Mouse (Mus musculus): ENCODE results near the gene Tm4sf20. TPM values are rescaled to one million over a fixed set of nuclear protein-coding genes. Genes with fewer than 3 reads are reported as not detected.

The Tm4sf20 gene
- polyA plus RNA-seq, 1 experiment from 2014 or later = not detected

DNA sequence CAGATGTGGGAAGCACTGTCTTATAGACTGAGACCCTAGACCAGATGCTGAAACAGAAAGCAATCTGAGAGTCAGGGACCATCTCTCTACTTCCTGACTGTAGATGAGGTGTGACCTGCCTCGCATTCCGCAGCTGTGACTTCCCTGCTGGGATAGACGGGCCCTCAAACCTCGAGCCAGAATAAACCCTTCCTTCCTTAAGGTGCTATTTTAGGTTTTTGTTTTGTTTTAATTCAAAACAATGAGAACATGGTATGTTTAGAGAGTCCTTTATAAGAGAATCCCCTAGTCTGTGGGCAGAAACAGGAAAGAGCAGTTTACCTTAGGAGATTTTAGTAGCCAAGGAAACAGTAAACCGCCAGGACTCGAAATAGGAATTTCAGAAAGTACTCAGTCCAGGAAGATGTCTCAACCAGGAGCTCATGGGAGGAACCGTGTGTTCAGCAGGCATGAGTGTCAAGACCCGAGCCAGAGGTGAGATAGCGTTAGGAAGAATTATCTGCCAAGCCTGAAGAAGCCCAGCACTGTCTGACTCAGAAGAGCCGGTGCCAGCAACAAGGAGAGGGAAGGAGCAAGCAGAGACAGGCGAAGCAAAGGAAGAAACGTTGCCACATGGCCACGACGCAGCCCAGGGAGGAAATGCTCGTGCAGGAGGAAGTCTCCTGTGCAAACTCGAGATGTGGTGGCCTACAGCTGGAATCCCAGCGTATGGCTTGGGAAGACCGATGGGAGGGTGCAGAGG is 27.6 kb upstream of the Tm4sf20 start:
- no peak overlapping the region for H3K9ac ChIP-seq
- H3K27ac ChIP-seq (replicated peaks) = 0 out of 2 replicates have a peak overlapping the region, but pooled peaks have one; percentile 30
- no peak overlapping the region for H3K4me2 ChIP-seq
- no peak for ATAC-seq (ENCODE audit: low FRiP score, low read depth)
- H3K9me3 ChIP-seq = no peaks in the 10 kb centered on the region
- H3K27me3 ChIP-seq = no peaks in the 10 kb centered on the region
- no peaks in the 10 kb centered on the region for H3K36me3 ChIP-seq
- WGBS = 84% methylated on average over 18 of the region's 18 CpGs
- no peaks in the 10 kb centered on the region for H3K4me1 ChIP-seq (replicated peaks)
- H3K4me3 ChIP-seq = no peak overlapping the region

DNA sequence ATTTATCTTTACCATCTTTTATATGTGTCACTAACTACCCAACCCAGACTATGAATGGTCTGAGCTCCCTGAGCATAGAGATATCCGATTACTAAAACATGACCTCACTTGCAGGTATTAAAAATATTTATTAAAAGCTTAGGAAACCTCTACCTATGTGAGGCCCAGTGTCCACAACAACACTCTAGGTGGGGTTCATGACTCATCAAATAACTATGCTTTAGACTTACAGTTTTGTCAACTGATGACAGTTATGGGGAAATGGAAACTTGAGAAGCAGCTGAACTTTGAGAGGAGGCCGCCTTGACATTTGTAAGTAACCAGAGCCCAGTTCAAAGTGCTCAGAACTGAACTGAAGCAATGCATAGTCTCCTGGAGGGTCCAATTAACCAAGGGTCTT is 26.9 kb upstream of the Tm4sf20 start:
- Histone ChIP-seq H3K4me1 (replicated peaks) (no peaks in the 10 kb centered on the region), H3K9ac (no peak overlapping the region), H3K36me3 (no peaks in the 10 kb centered on the region), H3K9me3 (no peaks in the 10 kb centered on the region), H3K27ac (replicated peaks) (0 out of 2 replicates have a peak overlapping the region, but pooled peaks have one; percentile 30), H3K27me3 (no peaks in the 10 kb centered on the region), H3K4me2 (no peak overlapping the region), H3K4me3 (no peak overlapping the region)
- 88% methylated on average over 2 of the region's 2 CpGs for WGBS
- no peak for ATAC-seq (ENCODE audit: low FRiP score, low read depth)

DNA sequence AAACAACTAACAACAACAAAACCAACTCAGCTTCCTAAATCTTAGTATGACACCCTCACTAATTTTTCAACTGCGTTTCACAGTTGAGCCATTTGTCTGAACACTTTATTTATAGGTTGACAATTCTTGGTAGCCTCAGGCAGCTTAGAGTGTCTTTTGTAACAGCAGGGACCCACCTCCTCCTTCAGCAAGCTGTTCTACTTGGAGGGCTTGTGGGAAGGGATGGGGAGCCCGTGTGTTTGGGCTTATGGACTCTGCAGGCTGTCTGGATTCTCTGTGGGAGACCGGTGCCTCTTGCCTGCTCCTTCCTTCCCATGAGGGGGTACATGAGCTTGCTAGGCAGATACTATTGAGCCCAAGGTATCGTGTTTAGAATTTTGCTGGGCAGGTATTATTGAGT is 25.7 kb upstream of the Tm4sf20 start:
- H3K27me3 ChIP-seq = no peaks in the 10 kb centered on the region
- no peak for ATAC-seq (ENCODE audit: low FRiP score, low read depth)
- H3K36me3 ChIP-seq = no peaks in the 10 kb centered on the region
- no peaks in the 10 kb centered on the region for H3K9me3 ChIP-seq
- no peak overlapping the region for H3K4me2 ChIP-seq
- no peak overlapping the region for H3K9ac ChIP-seq
- WGBS = 44% methylated on average over 4 of the region's 4 CpGs
- H3K4me3 ChIP-seq = no peak overlapping the region
- no peak overlapping the region for H3K27ac ChIP-seq (replicated peaks)
- no peaks in the 10 kb centered on the region for H3K4me1 ChIP-seq (replicated peaks)

DNA sequence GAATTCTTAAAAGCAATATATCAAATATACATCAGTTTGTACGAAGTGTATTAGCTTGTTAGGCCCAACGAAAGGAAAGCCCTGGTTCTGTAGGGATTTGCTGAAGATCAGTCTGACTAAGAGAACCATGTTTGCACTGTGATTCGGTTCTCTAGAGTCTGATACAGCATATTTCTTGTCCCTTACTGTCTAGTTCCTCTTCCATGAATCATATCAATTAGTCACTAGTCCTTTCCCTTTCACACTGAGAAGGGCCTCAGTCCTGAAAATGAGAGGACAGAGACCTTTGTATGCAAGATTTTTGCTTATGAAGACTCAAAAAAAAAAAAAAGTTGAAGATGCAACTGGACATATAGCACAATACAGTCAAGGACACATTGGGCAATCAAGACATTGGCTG is 24.8 kb upstream of the Tm4sf20 start:
- H3K9me3 ChIP-seq = no peaks in the 10 kb centered on the region
- 92% methylated on average over 3 of the region's 3 CpGs for WGBS
- no peak for ATAC-seq (ENCODE audit: low FRiP score, low read depth)
- no peak overlapping the region for H3K4me2 ChIP-seq
- H3K36me3 ChIP-seq = no peaks in the 10 kb centered on the region
- no peaks in the 10 kb centered on the region for H3K4me1 ChIP-seq (replicated peaks)
- H3K27me3 ChIP-seq = no peaks in the 10 kb centered on the region
- no peak overlapping the region for H3K9ac ChIP-seq
- H3K27ac ChIP-seq (replicated peaks) = no peak overlapping the region
- H3K4me3 ChIP-seq = no peak overlapping the region

DNA sequence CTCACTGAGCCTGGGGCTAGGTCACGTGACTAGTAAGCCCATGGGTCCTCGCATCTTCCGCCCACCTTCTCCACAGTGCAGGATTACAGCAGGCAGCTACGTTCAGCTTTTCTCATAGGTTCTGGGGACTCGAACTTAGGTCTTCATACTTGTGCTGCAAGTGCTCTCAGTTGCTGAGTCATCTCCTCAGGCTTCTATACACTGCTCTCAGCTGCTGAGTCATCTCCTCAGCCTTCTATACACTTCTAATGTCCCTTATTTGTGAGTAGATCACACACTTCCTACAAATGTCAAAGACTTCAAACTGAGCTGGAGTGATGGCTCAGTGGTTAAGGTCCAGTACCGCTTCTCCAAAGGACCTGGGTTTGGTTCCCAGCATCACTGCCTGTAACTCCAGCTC is 24.0 kb upstream of the Tm4sf20 start:
- ATAC-seq (ENCODE audit: low FRiP score, low read depth) = no peak
- no peak overlapping the region for H3K9ac ChIP-seq
- H3K27ac ChIP-seq (replicated peaks) = no peak overlapping the region
- no peaks in the 10 kb centered on the region for H3K36me3 ChIP-seq
- no peaks in the 10 kb centered on the region for H3K9me3 ChIP-seq
- H3K4me2 ChIP-seq = no peak overlapping the region
- 87% methylated on average over 6 of the region's 6 CpGs for WGBS
- no peaks in the 10 kb centered on the region for H3K4me1 ChIP-seq (replicated peaks)
- no peaks in the 10 kb centered on the region for H3K27me3 ChIP-seq
- no peak overlapping the region for H3K4me3 ChIP-seq

DNA sequence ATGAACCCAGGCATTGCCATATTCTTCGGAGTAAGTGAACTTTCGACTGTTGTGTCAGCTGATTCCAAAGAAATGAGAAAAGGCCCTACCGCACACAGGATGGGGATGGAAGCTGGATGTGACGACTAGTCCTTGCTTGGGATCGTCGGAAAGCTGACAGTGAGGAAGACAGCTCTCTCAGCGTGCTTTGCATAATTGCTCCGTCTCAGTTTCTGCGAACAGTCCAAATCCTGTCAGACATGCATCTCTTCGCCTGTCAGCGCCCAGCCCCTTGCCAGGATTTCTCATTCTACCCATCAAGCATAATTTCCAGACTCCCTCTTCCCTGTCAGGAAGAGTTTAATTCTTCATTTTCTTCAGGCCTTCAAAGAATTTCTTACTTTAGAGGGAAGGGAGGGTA is 22.8 kb upstream of the Tm4sf20 start:
- no peak overlapping the region for H3K27ac ChIP-seq (replicated peaks)
- ATAC-seq (ENCODE audit: low FRiP score, low read depth) = no peak
- no peak overlapping the region for H3K9ac ChIP-seq
- no peaks in the 10 kb centered on the region for H3K4me1 ChIP-seq (replicated peaks)
- no peaks in the 10 kb centered on the region for H3K27me3 ChIP-seq
- 73% methylated on average over 11 of the region's 11 CpGs for WGBS
- H3K9me3 ChIP-seq = no peaks in the 10 kb centered on the region
- no peak overlapping the region for H3K4me2 ChIP-seq
- no peak overlapping the region for H3K4me3 ChIP-seq
- no peaks in the 10 kb centered on the region for H3K36me3 ChIP-seq

DNA sequence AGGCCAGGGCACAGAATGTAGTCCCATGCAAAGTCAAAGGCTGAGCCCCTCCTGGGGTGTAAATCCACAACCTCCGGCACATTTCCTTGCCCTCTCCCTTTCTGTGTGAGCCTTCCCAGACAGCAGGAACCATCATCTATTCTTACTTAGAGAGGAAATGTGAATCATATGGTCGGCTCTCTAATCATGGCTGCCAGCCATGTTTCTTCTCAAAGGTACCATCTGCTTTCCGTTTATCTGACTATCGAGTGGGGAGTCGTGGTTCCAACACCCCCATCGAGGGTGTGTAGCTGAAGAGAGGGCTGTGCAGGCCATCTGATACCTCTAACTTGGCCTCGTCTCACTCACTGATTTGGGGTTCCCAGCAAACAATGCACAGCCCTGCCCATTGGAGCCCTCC is 19.8 kb upstream of the Tm4sf20 start:
- Histone ChIP-seq H3K27me3 (no peaks in the 10 kb centered on the region), H3K36me3 (no peaks in the 10 kb centered on the region), H3K9me3 (no peaks in the 10 kb centered on the region), H3K4me1 (replicated peaks) (no peaks in the 10 kb centered on the region), H3K4me3 (no peak overlapping the region), H3K27ac (replicated peaks) (no peak overlapping the region), H3K4me2 (no peak overlapping the region), H3K9ac (no peak overlapping the region)
- 59% methylated on average over 7 of the region's 7 CpGs for WGBS
- ATAC-seq (ENCODE audit: low FRiP score, low read depth) = no peak; the same call in 1 of the 2 replicates

DNA sequence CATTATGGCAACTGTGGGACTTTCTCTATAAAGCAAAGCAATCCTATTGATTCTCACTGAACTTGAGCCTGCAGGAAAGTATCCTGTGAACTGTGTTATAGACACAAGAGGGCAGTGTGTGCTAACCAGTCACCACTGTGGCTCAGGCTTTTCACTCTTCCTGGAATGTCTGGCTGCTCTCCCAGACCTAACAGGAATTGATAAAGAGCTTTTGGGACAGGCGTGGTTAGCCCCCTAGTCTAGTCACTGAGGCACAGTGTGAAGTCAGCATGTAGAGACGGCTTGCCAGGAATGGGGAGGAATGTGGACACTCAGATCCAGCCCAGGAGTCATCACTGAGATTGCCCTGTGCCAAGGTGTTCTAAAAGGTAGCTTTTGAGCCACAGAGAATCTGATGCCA is 19.2 kb upstream of the Tm4sf20 start:
- H3K27ac ChIP-seq (replicated peaks) = no peak overlapping the region
- peak; percentile 86 for ATAC-seq (ENCODE audit: low FRiP score, low read depth)
- no peak overlapping the region for H3K4me3 ChIP-seq
- no peaks in the 10 kb centered on the region for H3K27me3 ChIP-seq
- H3K4me1 ChIP-seq (replicated peaks) = no peaks in the 10 kb centered on the region
- H3K4me2 ChIP-seq = no peak overlapping the region
- H3K9me3 ChIP-seq = no peaks in the 10 kb centered on the region
- no peaks in the 10 kb centered on the region for H3K36me3 ChIP-seq
- WGBS = 1% methylated on average over 2 of the region's 2 CpGs
- H3K9ac ChIP-seq = no peak overlapping the region

DNA sequence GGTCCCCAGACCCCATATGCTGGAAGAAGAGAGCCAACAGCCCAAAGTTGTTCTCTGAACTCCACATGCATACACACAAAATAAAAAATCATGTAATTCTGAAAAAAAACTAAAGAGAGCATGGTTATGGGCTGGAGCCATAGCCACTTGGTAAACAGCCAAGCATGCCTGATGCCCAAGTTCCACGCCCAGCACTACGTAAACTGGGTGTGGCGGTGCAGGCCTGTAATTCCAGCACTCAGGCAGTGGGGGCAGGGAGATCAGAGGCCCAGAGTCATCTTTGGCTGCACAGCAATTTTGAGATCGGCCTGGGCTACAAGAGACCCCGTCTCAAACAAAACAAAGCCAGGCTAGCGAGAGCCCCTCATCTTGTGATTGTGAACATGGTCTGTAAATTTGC is 17.3 kb upstream of the Tm4sf20 start:
- Histone ChIP-seq H3K36me3 (no peaks in the 10 kb centered on the region), H3K27ac (replicated peaks) (no peak overlapping the region), H3K4me3 (no peak overlapping the region), H3K9ac (no peak overlapping the region), H3K4me2 (no peak overlapping the region), H3K27me3 (no peaks in the 10 kb centered on the region), H3K9me3 (no peaks in the 10 kb centered on the region), H3K4me1 (replicated peaks) (no peaks in the 10 kb centered on the region)
- ATAC-seq (ENCODE audit: low FRiP score, low read depth) = no peak
- WGBS = 84% methylated on average over 6 of the region's 6 CpGs

DNA sequence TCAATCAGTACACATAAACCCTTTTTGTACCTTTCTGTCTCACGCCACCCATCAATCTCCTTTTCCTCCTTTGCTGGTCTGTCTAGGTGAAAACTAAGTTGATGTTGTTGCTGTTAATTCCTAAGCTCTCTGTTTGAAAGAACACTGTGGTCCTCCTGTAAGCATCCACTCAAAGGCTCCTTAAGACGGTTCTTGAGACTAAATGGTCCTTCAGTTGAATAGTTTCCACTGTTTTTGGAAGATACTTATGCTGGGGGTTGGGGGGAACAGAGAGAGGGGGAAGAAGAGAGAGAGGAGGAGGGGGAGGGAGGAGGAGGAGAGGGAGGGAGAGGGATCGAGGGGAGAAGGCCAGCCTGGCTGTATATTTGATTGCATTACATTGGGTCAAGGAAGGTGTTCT is 15.3 kb upstream of the Tm4sf20 start:
- Histone ChIP-seq H3K27me3 (no peaks in the 10 kb centered on the region), H3K9me3 (no peaks in the 10 kb centered on the region), H3K27ac (replicated peaks) (no peak overlapping the region), H3K4me1 (replicated peaks) (no peaks in the 10 kb centered on the region), H3K4me3 (no peak overlapping the region), H3K36me3 (no peaks in the 10 kb centered on the region), H3K4me2 (no peak overlapping the region), H3K9ac (no peak overlapping the region)
- ATAC-seq (ENCODE audit: low FRiP score, low read depth) = no peak
- WGBS = 77% methylated on average over 3 of the region's 3 CpGs

DNA sequence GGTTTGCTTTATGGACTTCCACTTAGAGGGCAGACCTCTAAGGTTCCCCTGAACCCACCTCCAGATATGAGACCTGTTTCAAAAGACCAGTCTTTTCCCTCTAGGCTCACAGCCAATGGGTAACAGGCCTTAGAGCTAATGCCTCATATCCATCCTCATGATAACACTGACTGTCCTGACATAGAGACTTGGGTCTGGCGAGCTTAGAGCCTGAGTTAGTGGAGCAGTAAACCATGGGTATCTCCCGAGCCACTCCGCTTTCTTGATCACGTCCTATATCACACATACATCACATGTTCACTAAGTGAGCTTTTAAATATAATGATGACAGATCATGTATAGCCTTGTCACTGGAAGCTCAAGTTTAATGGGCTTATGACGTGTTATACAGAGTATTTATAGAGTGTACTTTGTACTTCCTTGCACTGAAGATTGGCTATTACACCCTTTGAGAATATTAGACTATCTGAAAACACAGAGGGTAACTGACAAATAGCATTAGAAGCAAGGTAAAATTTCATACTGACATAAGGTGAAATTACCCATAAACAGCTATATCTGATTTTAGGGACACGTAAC is 11.2 kb upstream of the Tm4sf20 start:
- Histone ChIP-seq H3K9me3 (no peaks in the 10 kb centered on the region), H3K4me2 (no peak overlapping the region), H3K36me3 (no peaks in the 10 kb centered on the region), H3K9ac (no peak overlapping the region), H3K27me3 (no peaks in the 10 kb centered on the region), H3K4me1 (replicated peaks) (no peaks in the 10 kb centered on the region), H3K4me3 (no peak overlapping the region), H3K27ac (replicated peaks) (no peak overlapping the region)
- WGBS = 88% methylated on average over 6 of the region's 6 CpGs
- no peak for ATAC-seq (ENCODE audit: low FRiP score, low read depth)

DNA sequence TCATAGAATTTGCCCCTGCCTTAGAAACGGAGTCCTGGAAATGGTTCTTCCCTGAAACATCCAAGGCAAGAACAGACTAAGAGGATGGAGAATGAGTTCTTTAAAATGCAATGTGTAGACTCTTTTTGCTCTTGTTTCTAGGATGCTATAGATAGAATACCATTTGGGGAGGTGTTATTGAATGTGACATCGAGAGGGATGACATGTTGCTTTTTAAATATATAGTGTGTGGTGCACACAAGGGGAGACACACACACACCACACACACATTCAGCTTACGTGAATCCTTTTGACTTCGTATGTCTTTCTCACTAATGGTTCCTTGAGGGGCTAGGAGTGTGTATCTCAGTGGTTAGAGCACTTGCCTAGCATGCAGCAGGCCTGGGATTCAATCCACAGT is 7.0 kb upstream of the Tm4sf20 start:
- WGBS = 94% methylated on average over 4 of the region's 4 CpGs
- Histone ChIP-seq H3K27ac (replicated peaks) (no peak overlapping the region), H3K36me3 (no peaks in the 10 kb centered on the region), H3K9me3 (no peaks in the 10 kb centered on the region), H3K27me3 (no peaks in the 10 kb centered on the region), H3K4me1 (replicated peaks) (no peaks in the 10 kb centered on the region), H3K9ac (no peak overlapping the region), H3K4me3 (no peak overlapping the region), H3K4me2 (no peak overlapping the region)
- no peak for ATAC-seq (ENCODE audit: low FRiP score, low read depth)

DNA sequence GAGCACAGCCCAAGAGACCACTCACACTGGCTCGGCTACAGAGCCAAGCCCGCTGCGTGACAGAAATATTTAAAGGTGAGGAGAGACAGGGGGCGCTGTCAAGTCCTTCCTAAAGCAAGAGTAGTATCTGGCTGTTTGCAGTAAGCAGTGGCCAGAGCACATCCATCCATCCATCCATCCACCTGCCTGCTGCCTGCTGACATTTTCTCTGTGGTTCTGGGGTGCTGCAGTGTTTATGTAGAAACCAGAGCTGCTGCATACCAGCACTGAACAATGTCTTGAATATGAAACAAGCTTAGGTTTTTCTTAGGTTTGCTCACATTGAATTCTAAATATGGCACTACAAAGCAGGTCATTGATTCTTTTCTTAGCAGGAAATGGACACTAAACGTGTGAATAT is 4.9 kb upstream of the Tm4sf20 start:
- Histone ChIP-seq H3K36me3 (no peaks in the 10 kb centered on the region), H3K9me3 (no peaks in the 10 kb centered on the region), H3K27ac (replicated peaks) (no peak overlapping the region), H3K9ac (no peak overlapping the region), H3K4me2 (no peak overlapping the region), H3K4me1 (replicated peaks) (no peaks in the 10 kb centered on the region), H3K27me3 (no peaks in the 10 kb centered on the region), H3K4me3 (no peak overlapping the region)
- no peak for ATAC-seq (ENCODE audit: low FRiP score, low read depth)
- 76% methylated on average over 5 of the region's 5 CpGs for WGBS
